Mouse (Mus musculus) thymus, postnatal 4 days (tissue): ENCODE data around the gene Olfr1467.

ENCODE experiments used
- DNase-seq: peaks from one replicate; pipeline ENCODE4 v3.0.0; 2021

Olfr1467 gene

DNA sequence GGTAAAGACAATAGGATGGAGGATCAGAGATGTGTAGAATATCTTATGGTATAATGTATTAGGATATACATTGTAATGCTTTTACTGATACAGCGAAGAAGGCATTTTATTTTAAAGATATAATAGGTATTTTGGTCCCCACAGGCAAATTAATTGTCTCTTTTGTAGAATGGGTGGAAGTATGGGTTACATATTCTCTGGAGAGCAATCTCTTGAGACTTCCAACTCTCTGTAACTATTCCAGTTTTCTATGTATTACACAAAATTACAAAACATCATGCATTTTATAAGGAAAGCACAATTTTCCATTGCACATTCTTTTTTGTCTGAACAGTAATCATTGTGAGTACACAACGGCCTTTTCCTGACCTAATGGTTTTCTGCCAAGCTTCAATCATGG is at the start of gene Olfr1467:
TSS of gene Olfr1467 (plus strand) at position 301 of the 400 bp plus-strand sequence.
- no peak for DNase-seq

DNA sequence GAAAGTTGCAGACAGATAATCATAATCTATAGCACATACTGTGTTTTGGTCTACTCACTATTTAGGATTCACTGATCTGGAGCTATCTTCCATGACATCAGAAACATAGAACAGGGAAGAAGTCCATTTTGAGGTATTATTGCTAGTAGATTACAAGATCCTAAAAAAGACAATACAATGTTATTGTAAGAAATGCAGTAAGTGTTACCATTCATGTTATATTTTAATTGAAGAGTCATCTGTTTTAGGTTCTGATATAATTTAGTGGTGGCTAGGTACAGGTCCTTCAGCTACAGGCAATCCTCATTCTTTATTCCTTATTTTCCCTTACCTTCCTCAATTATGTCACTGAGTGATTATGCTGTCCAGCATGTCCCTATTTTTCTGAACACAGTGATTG is 46.6 kb upstream of the Olfr1467 start, which contains the start of gene Olfr1465:
TSS of gene Olfr1465 (minus strand) at position 101 of the 400 bp plus-strand sequence.
- no peak for DNase-seq

DNA sequence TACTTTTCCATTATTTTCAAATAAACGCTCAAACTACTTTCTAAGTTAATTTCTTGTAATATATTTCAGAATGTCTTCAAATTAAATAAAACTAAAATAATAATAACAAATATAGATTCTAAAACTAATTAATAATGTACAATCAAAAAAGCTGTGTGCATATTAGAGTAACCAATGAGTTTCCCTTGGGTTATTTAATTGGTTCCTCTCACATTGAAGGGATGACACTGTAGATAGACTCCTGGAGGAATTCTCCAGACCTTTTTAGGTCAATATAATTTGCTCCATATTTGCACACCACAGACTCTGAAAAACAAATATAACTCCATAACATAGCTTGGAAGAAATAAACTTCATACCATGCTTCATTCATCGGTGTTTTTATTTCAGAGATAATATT is 23.5 kb upstream of the Olfr1467 start, which contains the start of gene Olfr1466:
TSS of gene Olfr1466 (plus strand) at position 301 of the 400 bp plus-strand sequence.
- no peak for DNase-seq

DNA sequence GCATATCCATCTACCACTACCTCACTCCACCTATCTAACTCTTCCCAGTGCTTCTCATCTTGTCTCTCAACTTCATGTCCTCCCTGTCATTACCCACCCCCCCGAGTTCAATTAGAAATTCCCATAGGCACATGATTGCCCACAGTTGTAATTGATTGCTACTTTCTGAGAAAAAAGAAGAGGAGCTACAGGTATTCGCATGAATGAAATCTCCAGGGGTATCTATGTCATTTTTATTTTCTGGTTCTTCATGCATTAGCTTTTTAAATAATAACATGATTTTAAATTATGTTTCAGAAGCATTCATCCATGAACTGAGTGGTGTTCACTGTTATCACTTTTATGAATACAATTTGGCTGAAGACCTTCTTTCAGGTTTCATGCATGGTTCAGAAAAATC is 45.5 kb downstream of the Olfr1467 start, which contains the start of gene Olfr1469:
TSS of gene Olfr1469 (plus strand) at position 301 of the 400 bp plus-strand sequence.
- DNase-seq, result no peak
